Mouse (Mus musculus) small intestine, adult 2 months (tissue): ENCODE measurements around the gene Ttc1. TPM values are rescaled to one million over a fixed set of nuclear protein-coding genes. Genes with fewer than 3 reads are reported as not detected.
A peak's percentile ranks its signal among the peaks of the same experiment; 100 is the strongest.

Experiments
- H3K27ac ChIP-seq: fragments of 200-500 bp; 2 replicates; pipeline ENCODE4 v1.5.1; 2012; ENCODE audit warnings: low read depth, low read length, control low read depth, inconsistent platforms; ENCODE audit not compliant: insufficient read depth
- H3K27me3 ChIP-seq: fragments of 200-500 bp; 2 replicates; pipeline ENCODE4 v1.6.1; 2012; ENCODE audit warnings: mild to moderate bottlenecking, moderate library complexity, low read length, inconsistent platforms; ENCODE audit not compliant: control insufficient read depth, insufficient read depth
- H3K36me3 ChIP-seq: fragments of 200-500 bp; 2 replicates; pipeline ENCODE4 v1.6.1; 2012; ENCODE audit warnings: mild to moderate bottlenecking, low read length, control low read depth, inconsistent platforms; ENCODE audit not compliant: control insufficient read depth, insufficient read depth
- H3K4me1 ChIP-seq: fragments of 200-500 bp; 2 replicates; pipeline ENCODE4 v1.6.1; 2012; ENCODE audit warnings: low read length, inconsistent platforms, mixed read lengths; ENCODE audit not compliant: control insufficient read depth, insufficient read depth, insufficient read length
- H3K4me3 ChIP-seq: fragments of 200-500 bp; 2 replicates; pipeline ENCODE4 v1.5.1; 2012; ENCODE audit warnings: low read depth, mild to moderate bottlenecking, control low read depth, inconsistent platforms, low read length, moderate library complexity
- CTCF ChIP-seq: fragments of 200-500 bp; IDR thresholded peaks from 2 replicates; pipeline ENCODE4 v1.5.1; 2012; ENCODE audit warnings: low read depth, mild to moderate bottlenecking, control low read depth, inconsistent platforms, low read length, moderate library complexity, mixed read lengths; ENCODE audit not compliant: insufficient replicate concordance, insufficient read length; ENCODE audit errors: extremely low read depth
- POLR2A ChIP-seq: fragments of 200-500 bp; IDR thresholded peaks from 2 replicates; pipeline ENCODE4 v1.6.1; 2012; ENCODE audit warnings: low read depth, mild to moderate bottlenecking, control low read depth, inconsistent platforms, low read length, moderate library complexity
- WGBS: fragments of 180-500 bp; shearing (Covaris S2); methylation state at CpG from one replicate; pipeline ENCODE4 v1.1.7; 2018; 5-methylcytosine and 5-hydroxymethylcytosine counted together
- polyA plus RNA-seq: library from polyadenylated mRNA; depleted of rRNA; stranded (reverse); fragments of >200 nt; gene quantifications from 2 replicates; pipeline ENCODE4 v1.2.3, GENCODE M21; 2012; rRNA removed

Gene Ttc1
- polyA plus RNA-seq, 1 experiment, result 8.8 TPM

- TF ChIP-seq POLR2A, result peak; percentile 61
- TF ChIP-seq CTCF, result no peak
- peaks cover 4% of the 10 kb centered on the region; the same call in 1 of the 2 replicates for H3K4me1 ChIP-seq
- H3K27ac ChIP-seq, result peak within 1 kb of the TSS; percentile 62
- H3K27me3 ChIP-seq, result no peaks in the 10 kb centered on the region
- H3K4me3 ChIP-seq, result peak within 1 kb of the TSS; percentile 71
- no peaks in the 10 kb centered on the region; the same call in none of the 2 replicates for H3K36me3 ChIP-seq
- under 1% methylated on average over 77 of the region's 87 CpGs for WGBS
These were observed 66.1 kb downstream of the Ttc1 start, which contains the start of gene Pwwp2a for GRCm38 (mm10) chr11:43681472-43682414. Gene Pwwp2a (plus strand): TSS chr11:43681998.

Other genes with a start within 250 kb of the Ttc1 start
- gene Ccnjl, start 219.2 kb downstream of the Ttc1 start, polyA plus RNA-seq, result 7.1 and 7.9 TPM in 2 replicates
- 0.27 and 1.0 TPM in 2 replicates for gene 4933415A04Rik, start 161.0 kb downstream of the Ttc1 start, polyA plus RNA-seq
- gene Fabp6, start 146.5 kb downstream of the Ttc1 start, polyA plus RNA-seq, result 6.0 TPM in 1 of 2 replicates, not detected in the other
- 4.2 and 10.1 TPM in 2 replicates for gene Pwwp2a, start 66.0 kb downstream of the Ttc1 start, polyA plus RNA-seq
- gene Adra1b, start 153.2 kb upstream of the Ttc1 start, polyA plus RNA-seq, result 0.29 and 1.6 TPM in 2 replicates